Mouse (Mus musculus) heart, adult 2 months (tissue): ENCODE data around the gene Ltbp4.
A peak's percentile ranks its signal among the peaks of the same experiment; 100 is the strongest.

Source experiments
- CTCF ChIP-seq: fragments of 200-600 bp; IDR thresholded peaks from 2 replicates; pipeline ENCODE4 v1.8.1; 2022; ENCODE audit warnings: antibody characterized with exemption, mild to moderate bottlenecking, moderate library complexity
- EP300 ChIP-seq: fragments of 200-500 bp; IDR thresholded peaks from 2 replicates; pipeline ENCODE4 v1.6.1; 2011; ENCODE audit warnings: low read depth, low read length, control low read depth; ENCODE audit not compliant: insufficient read depth
- POLR2A ChIP-seq: fragments of 200-500 bp; IDR thresholded peaks from 2 replicates; pipeline ENCODE4 v1.6.1; 2011; ENCODE audit warnings: mild to moderate bottlenecking, low read depth, low read length, control low read depth; ENCODE audit not compliant: insufficient read depth

DNA sequence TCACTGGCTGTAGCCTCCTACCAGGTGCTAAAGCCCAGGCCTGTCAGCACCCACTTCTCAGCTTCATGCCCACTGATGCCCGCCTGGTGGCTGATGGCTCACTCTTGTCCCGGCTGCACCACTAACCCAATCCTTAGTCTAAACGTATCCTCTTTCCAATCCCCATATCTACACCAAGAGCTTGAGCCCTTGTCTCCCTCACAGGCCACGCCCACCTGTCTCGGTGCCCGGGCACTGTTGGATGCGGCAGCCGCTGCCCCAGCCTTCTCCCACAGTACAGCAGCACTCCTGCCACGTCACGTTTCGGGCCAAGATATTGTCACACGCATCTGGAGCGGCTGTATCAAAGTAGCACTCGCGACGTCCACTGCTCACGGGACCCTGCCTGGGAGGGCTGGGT lies 27.2 kb downstream of the Ltbp4 start:
- no peak for TF ChIP-seq POLR2A
- TF ChIP-seq CTCF, result no peak; the same call in 1 of the 2 replicates
- TF ChIP-seq EP300, result 0 out of 2 replicates have a peak, but pooled peaks have one; percentile 26
